Mouse (Mus musculus) bone marrow macrophage, adult 2 months (primary cell): Measurements from ENCODE around the gene Gm20388.

Experiments used
- CTCF ChIP-seq: IDR thresholded peaks from 2 replicates; pipeline ENCODE4 v1.5.1; 2012; ENCODE audit warnings: low read depth, mild to moderate bottlenecking, low read length, moderate library complexity
- POLR2A ChIP-seq: IDR thresholded peaks from 2 replicates; pipeline ENCODE4 v1.6.1; 2012; ENCODE audit warnings: mild to moderate bottlenecking, low read depth, low read length, borderline replicate concordance

DNA sequence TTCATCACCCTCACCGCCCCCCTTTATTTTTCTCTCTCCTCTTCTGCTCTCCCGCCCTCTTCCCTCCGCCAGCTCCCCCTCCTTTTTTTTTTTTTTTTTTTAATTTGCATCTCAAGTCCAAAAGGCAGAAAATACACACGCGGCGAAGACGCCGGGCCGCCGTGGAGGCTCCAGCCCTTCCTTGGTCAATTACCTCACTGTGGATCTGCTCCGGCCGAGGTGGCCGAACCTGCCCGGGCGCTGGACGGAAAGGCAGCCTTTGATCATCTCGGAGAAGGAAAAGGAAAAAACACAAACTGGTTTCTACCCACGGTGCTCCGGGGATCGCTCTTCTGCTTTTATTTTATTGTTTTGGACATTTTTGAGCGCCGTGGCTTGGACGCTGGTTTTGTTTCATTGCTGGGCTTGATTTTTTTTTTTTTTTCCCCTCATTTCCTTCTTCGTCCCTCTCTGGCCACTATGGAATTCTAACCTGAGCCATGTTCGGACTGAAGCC lies 578.0 kb downstream of the Gm20388 start:
- no peak for TF ChIP-seq POLR2A
- no peak for TF ChIP-seq CTCF
